Mouse (Mus musculus): Measurements from ENCODE around the gene Smarca2. TPM values are rescaled to one million over a fixed set of nuclear protein-coding genes. Genes with fewer than 3 reads are reported as not detected.

The Smarca2 gene
- 100 to 1,000 TPM; 211 to 223 TPM for total RNA-seq (2021)
- long read RNA-seq, full-length matches to known transcripts: 16 of 195 reads
- long read RNA-seq, partial matches to known transcripts: 62 of 195 reads
- long read RNA-seq, other reads (novel, unspliced or antisense): 117 of 195 reads

DNA sequence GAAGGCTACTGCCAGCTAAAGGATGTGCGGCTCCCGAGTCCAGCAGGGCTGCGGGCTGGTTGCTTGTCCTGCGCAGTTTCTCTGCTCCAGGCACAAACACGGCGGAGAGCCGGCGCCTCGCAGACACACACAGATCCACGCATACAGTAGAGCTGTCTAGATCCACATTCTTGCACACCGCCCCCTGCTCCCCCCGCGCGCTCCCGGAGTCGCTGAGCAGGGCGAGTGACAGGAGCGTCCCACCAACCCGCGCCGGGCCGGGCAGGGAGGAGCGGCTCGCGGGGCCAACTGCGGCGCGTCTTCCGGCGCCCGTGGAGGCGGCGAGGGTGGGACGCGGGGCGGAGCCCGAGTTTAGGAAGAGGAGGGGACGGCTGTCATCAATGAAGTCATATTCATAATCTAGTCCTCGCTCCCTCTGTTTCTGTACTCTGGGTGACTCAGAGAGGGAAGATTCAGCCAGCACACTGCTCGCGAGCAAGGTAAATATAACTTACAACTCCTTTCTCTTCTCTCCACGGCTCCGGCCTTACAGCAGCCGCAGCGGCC is at the start of gene Smarca2:
TSS of gene Smarca2 (plus strand) at position 296 of the 546 bp plus-strand sequence.
- peak; percentile 98 for DNase-seq (ENCODE audit: low spot score in 2 of 2)

DNA sequence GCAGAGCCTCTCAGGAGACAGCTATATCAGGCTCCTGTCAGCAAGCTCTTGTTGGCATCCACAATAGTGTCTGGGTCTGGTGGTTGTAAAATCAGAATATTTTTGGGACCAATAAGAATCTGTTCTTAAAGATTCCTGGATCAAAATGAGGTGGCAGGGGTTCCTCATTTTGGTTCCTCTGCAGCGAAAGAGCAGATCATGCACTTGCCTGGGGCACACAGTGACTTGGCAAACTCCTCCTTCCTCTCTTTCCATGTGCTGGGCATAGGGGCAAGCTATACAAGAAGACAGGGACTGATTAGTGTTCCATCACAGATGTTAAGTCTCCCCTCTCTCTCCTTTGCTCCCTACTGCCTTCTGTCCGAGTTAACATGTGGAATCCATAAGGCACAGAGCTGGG is 40.0 kb upstream of the Smarca2 start:
- DNase-seq (ENCODE audit: low spot score in 2 of 2): no peak

DNA sequence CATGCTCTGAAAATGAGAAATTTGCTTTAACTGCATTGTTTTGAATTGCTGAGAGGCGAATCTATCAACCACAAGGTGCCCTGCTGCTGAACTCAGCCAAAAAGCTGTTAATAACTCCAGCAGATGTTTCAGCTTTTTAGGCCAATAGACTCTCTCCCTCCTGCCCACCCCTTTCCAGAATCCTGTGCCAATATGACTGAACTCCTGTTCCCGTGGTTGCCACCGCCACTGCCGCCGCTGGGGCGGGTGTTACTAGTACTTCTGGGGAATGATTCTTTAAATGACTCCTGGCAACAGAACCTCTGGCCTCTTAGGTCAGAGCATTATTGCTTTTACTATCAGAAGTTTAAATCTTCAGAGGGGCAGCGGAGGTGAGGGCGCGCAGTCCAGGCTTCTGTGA is 38.7 kb upstream of the Smarca2 start:
- DNase-seq (ENCODE audit: low spot score in 2 of 2): peak in 1 of 2 experiments; percentile 6

DNA sequence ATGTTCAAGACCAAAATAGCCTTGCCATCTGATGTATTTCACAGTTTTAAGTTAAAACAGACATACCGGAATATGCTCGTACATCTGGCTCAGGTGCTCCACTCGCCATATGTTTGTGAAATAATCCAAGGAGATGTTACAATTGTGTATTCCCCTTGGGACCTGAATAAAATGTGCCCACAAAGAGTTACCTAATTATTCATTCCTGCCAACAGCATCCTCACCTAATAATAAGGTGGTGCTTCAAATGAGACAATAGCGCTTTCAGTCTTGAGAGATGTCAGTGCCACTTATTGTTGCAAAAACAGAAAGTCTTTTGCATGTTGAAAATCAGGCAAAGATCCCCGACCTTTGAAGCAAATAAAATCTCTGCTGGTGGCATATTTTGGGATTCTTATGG is 36.6 kb upstream of the Smarca2 start:
- DNase-seq (ENCODE audit: low spot score in 2 of 2): no peak

DNA sequence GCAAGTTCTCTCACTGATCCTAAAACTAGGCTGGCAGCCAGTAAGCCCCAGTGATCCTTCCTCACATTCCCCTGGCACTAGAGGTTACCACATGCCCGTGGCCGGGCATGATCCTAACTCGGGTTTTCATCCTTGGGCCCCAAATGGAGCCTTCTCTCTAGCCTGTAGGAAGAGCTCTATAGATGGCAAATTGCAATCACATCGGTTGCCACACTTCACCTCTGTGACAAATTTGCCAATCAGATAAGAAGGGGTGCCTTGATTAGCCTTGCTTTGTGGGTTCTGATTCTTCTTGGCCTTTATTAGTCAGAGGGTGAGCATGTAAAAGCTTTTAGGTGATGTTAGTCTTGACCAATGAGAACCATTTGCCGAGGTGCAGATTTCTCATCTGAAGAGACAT is 35.9 kb upstream of the Smarca2 start:
- no peak for DNase-seq (ENCODE audit: low spot score in 2 of 2)

DNA sequence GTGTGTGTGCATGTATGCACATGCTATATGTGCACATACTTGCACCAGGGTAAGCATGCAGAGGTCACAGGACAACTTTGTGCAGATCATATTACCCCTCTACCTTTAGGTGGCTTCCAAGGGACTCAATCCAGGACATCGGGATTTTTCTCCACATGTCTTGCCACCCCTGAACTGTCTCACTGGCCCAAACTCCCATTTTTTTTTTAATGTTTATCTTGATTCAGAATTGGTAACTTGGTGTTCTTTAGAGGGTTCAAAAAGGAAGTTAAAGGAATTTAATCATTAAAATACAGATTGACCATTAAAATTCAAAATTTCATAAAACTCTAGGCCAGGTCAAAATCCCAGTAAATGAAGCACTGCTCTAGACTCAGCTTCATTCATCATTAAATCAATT is 35.4 kb upstream of the Smarca2 start:
- DNase-seq (ENCODE audit: low spot score in 2 of 2): no peak

DNA sequence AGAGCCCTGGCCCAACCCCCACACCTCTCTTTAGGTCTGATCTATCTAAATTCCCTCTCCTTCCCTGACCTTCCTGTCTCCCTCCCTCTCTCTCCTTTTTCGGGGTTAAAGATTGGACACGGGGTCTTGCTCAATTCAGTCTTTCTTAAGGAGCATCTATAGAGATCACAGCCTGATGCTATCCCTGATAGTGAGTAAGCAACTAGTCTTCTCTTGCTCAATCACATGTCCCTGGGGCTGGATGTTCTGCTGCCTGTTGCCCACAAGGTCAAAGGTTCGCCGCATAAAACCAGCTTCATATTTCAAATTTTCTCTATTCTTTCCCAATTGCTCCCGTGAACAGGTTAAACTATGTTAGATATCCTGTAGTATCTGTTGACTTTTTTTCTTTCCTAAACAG is 25.2 kb upstream of the Smarca2 start:
- DNase-seq (ENCODE audit: low spot score in 2 of 2): no peak

DNA sequence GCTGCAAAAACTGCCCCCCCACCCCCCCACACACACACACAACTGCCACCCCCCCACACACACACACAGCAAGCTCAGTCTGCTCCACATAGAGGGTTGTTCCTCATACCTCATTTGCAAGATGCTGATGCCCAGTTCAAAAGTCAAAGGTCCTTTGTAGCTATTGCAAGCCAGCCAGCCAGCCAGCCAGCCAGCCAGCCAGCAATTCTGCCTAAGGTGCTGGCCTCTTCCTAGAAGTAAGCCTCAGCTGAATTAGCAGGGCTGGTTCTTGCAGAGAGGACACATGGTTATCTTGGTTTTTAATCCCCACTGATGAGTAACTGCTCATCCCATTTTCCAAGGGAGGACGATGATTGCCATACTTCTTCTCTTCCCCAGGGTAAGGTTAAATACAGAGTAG is 24.8 kb upstream of the Smarca2 start:
- no peak for DNase-seq (ENCODE audit: low spot score in 2 of 2)

DNA sequence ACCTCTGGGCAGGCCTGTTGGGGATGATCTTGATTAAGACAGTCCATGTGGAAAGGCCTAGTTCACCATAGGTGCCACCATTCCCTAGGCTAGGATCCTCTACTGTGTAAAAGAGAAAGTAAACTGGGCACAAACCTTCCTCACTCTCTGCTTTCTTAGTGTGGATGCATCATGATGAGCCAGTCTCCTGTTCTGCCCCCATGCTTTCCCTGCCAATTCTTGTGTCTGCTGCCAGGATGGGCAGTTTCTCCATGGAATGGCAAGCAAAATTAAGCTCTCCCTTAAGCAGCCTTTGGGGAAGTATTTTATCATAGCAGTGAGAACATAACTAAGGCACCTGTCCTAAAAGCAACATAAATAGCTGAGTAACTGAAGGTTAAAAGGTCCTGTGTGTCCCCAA is 10.2 kb upstream of the Smarca2 start:
- no peak for DNase-seq (ENCODE audit: low spot score in 2 of 2)

DNA sequence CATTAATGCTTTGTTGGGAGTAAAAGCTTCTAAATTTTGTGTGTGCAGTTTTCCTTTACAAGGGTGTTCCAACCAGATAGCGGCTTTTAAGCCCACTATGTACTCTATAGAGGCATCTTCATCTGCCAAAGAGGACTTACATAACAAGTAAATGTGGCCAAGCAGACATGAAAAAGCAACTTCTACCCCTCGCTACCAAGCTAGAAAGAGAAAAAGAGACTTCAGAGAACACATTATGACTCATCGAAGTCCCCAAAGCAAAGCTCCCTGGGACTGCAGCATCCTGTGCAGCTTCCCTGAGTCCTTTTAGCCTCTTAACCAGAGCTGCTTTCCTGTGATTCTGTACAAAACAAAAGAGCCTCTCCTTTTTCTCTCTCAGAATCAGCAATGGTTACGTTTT is 3.4 kb upstream of the Smarca2 start:
- DNase-seq (ENCODE audit: low spot score in 2 of 2): peak in 1 of 2 experiments; percentile 20

DNA sequence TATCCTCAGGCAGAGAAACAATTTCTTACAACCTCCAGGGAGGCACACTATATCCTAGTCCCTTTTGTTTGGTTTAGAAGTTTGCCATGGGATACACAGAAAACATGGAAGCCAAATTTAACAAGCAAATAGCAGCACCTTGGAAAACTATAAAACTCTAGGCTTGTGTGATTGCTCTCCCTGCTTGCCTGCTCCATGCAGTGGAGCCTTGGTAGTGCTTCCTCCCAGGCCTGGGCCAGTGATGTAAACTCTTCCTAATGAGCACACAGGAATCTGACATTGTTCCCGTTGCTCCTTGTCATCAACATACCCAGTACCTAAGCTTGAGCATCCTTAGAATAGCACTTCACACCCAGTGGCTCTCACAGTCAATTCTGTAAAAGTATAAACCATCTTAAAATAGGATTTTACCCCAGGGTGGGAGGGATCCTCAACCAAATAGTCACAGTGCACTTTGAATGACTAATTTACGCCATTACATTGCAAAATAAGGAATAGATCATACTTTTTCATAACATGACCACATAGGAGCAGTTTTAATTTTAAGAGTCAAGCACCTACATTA is 1.5 kb upstream of the Smarca2 start:
- no peak for DNase-seq (ENCODE audit: low spot score in 2 of 2)

DNA sequence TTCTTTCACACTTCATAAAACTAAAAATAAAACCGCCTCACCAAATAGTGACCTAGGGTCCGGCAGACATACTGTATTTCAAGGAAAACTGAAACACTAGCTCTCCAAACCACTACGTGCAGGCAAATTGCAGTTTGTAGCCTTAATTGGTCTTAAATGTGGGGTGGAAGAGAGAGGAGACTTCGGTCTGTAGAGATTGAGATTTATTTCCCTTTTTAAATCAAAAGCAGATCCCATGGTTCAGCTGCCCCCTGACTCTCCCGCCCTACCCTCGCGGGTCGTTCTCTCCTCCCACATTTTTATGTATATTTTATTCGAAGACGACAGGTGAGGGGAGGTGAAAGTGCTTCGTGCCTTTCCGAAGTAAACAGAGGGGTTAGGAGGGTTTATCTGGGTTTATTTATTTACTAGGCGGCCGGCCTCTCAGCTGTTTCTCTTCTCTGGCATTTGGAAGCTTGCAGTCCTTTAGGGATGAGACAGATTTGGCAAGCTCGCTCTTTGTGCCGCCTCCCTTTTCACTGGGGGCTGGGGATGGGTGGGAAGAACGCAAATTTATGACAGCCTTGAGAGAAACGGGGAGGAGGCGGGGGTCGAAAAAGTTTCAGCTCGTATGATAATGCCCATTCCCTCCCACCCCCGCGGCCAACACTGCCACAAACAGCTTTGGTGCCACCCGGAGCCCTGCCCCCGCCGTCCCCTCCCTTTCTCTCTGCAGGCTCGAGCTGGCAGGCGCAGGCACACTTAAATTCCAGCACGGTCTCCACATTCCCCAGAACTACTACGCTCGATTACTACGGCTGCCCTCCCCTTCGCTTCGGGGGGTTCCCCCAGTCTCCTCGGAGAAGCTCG is 720 bp upstream of the Smarca2 start:
- peak in 1 of 2 experiments; percentile 11 for DNase-seq (ENCODE audit: low spot score in 2 of 2)

DNA sequence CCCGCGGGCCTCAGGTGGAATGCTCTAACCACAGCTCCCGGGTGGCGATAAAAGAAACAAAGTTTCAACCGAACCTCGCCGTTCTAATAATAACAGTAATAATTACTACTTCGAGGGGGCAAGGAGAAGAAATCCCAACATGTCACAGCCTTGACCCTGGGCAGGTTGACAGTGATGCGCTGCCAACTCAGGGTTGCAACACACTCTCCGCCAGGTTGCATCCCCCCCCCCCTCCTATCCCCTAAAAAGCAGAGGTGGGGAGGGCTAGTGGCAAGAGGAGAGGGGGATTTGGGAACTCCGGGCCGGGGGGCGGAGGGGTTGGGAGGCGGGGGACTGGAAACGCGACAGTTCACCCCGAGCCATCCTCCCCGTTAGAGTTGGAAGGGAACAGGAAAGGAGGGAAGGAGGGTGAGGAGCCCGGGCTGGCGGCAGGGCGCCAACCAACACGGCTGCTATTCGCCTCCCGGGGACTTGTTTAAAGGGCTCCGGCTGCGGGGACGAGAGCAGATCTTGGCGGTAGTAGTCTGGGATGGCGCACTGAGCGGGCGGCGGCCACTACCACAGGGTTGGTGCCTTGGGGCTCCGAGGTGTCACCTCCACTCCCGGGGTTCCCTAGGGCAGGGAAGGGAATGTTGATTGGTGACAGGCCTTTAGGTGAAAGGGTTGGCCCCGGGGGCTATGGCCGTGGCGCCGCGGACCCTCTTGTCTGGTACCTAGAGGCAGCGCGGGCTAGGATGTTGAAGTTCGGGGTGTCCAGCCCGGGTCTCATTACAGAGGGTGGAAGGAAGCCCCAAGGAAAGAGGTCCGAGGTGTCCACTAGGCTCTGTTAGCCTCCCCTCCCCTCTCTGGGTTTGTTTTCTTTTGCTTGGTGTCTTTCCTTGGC is 829 bp downstream of the Smarca2 start:
- DNase-seq (ENCODE audit: low spot score in 2 of 2): peak in 1 of 2 experiments; percentile 57

DNA sequence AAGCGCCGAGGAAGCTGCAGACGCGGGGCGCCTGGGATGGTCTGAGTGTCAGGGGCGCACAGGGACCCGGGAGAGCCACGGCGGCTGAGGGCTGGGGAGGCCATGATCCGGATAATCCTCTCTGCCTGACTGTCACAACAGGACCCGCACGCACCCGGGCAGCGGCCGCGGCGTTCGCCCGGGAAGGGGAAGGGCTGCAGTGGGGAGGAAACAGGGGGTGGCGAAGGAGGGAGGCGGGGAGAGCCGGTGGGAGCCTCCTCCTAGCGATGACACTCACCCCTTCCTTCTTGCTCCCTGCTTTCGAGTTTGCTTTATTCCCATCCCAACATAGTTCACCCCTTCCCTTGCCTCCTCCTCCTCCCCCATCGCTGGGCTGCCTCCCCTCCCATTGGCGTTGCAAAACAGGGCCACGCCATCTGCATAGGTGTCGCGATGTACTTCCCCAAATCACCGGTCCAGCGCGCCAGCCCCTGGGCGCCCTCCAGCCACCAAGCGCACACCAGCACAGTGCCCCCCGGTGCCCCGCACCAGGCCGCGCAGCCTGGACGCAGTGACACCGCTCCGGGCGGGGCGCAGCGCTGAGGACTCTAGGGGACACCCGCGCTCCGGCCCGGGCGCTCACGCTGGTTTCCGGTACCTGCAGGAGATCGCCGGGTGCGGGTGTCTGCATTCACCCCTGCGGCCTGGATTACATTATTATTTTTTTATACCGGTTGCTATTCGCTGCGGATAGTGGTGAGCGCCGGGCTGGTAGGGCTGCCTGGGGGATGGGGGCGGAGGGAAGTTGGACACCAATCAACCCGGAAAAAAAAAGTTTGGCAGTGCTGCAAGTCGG is 1.7 kb downstream of the Smarca2 start:
- DNase-seq (ENCODE audit: low spot score in 2 of 2): peak; percentile 47 to 54

DNA sequence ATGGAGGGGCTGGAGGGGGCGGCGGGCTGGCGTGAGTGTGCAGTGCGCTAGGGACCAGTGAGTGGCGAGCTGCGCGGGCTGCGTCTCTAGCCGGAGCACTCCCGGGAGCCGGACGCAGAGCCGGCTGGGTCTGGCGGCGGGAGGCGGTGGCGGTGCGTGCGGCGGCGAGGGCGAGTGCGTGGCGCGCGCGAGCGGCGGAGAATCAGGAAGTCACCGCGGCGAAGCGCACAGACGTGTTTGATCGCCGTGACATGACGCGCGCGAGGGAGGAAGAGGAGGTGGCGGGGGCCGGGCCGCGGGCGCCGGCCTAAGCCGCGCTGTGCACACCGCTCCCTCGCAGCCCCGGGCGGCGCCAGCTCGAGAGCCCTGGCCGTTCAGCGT is 2.3 kb downstream of the Smarca2 start:
- peak; percentile 67 to 82 for DNase-seq (ENCODE audit: low spot score in 2 of 2)

DNA sequence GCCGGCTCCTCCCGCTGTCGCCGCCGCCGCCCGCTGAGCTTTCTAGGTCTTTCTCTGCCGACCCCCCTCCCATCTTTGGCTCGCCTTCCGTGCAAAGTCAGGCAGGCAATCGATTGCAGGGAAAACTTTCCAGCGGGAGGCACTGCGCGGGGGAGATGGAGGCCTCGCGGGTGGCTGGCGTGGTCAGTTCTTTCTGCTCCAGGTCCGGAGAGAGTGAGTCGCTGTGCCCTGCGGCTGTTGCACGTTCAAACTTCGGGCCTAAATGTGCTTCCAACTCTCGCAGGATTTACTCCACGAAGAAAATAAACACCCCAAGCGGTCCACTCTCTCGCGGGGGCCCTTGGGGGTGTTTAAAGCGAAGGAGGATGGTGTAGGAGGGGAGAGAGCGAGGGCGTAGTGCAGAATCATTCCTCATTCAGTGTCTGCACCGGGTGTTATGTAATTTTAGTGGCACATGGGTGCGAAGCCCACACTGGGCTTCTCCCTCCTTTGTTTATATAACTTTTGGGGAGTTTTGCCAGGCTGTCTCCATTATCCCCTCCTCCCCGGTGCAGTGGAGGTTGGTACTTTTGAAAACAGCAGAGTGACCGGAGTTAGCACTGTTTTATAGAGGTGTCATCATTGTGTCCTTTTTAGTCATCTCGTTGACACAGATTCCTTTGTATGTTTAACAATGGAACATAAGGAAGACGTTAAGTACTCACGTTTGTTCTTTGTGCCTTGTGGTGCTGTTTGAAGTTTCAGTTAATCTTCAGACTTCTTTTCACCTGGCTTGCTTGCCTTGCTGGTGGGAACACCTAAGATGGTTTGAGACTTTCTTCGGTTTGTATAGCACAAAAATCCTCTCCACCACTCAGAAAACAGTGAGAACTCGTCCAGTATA is 2.9 kb downstream of the Smarca2 start:
- peak; percentile 66 to 85 for DNase-seq (ENCODE audit: low spot score in 2 of 2)

DNA sequence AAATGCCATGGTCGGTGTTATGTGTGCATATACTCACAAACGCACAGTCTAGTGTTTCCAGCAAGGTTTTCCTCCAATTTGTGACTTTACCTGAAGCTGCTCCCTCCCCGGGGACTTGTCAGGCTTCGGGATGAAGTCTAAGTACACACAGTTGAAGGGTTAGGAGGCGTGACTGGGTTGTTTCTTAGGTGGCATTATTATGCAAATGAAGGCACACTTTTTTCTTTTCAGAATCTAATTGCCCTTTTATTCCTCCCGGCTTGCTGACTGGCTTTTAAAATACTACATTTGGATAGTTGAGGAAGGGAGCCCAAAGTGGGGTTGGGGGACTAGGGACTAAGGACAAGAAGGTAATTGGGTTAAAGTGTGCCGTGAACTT is 3.6 kb downstream of the Smarca2 start:
- DNase-seq (ENCODE audit: low spot score in 2 of 2): peak in 1 of 2 experiments; percentile 14

DNA sequence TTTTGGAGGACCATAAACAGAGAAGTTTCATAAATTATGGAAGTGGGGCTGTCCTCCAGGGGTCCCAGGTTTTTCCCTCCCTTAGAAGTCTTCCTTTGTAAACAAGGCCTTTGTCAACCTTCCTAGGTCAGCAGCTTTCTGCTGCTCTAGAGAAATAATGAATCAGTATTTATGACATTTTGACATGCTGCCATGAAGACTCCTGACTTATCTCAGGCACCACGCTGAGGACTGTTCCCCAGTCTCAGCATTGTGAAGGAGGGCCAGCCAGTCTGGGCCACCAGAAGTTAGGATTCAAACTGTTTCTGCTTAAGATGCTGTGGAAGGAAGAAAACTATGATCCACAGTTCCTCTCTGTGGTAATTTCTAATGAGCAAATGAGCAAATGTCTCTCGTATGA is 4.8 kb downstream of the Smarca2 start:
- no peak for DNase-seq (ENCODE audit: low spot score in 2 of 2)

DNA sequence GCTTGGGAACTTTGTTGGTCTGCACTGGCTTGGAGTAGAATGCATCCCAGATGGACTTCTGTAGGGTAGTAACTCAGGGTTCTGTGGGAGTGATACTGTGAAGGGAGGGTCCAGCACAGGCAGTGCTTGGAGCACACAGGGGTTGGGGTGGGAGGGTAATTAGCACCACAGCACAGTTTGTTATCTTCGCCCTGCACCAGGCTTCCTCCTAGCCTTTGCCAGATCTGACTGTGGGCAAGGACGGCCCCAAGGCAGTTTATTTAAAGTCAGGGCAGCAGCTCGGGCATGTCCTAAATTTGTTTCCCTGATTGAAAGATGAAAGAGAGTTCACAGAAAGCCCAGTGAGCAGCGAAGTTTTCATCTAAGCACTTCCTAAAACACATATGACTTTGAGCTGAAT is 8.1 kb downstream of the Smarca2 start:
- DNase-seq (ENCODE audit: low spot score in 2 of 2): no peak

Data from layer of hippocampus, adult 18-20 months (tissue).